Mouse (Mus musculus) embryonic fibroblast, embryonic 13.5 days (primary cell): ENCODE results near the gene Foxb2. TPM values are rescaled to one million over a fixed set of nuclear protein-coding genes. Genes with fewer than 3 reads are reported as not detected.
"Not testable (repeated sequence)": the region's sequence is repeated elsewhere in the genome, so short reads cannot be mapped to it uniquely, and the experiment has no call there.

Experiments
- H3K27ac ChIP-seq: 2 replicates; pipeline ENCODE4 v1.5.1; 2012; ENCODE audit warnings: low read length, control low read depth, inconsistent platforms; ENCODE audit not compliant: insufficient read depth
- H3K4me1 ChIP-seq: 2 replicates; pipeline ENCODE4 v1.6.1; 2011; ENCODE audit warnings: low read length; ENCODE audit not compliant: control insufficient read depth, insufficient read depth
- H3K4me3 ChIP-seq: 2 replicates; pipeline ENCODE4 v1.5.1; 2011; ENCODE audit warnings: mild to moderate bottlenecking, control low read depth, low read length; ENCODE audit not compliant: insufficient read depth
- CTCF ChIP-seq: IDR thresholded peaks from 2 replicates; pipeline ENCODE4 v1.5.1; 2011; ENCODE audit warnings: mild to moderate bottlenecking, control low read depth, low read length, moderate library complexity, borderline replicate concordance; ENCODE audit not compliant: insufficient read depth
- POLR2A ChIP-seq: IDR thresholded peaks from 2 replicates; pipeline ENCODE4 v1.6.1; 2011; ENCODE audit warnings: low read depth, mild to moderate bottlenecking, control low read depth, low read length, moderate library complexity
- polyA plus RNA-seq: library from polyadenylated mRNA; stranded (reverse); fragments of >200 nt; gene quantifications from 2 replicates; pipeline ENCODE4 v1.2.4, GENCODE M21; 2011; ENCODE audit warnings: low read depth; ENCODE audit not compliant: missing spikeins, insufficient read length

The Foxb2 gene
- polyA plus RNA-seq, 1 experiment: not detected

GRCm38 (mm10) chr19:16872331-16873180, 1.0 kb downstream of the Foxb2 start:
- no peak overlapping the region for H3K27ac ChIP-seq
- no peak overlapping the region; the same call in 1 of the 2 replicates for H3K4me3 ChIP-seq
- H3K4me1 ChIP-seq: peaks cover 4% of the 10 kb centered on the region; the same call in 1 of the 2 replicates
- no peak for TF ChIP-seq CTCF
- no peak for TF ChIP-seq POLR2A

GRCm38 (mm10) chr19:16871192-16871760, 2.3 kb downstream of the Foxb2 start:
- no peak for TF ChIP-seq POLR2A
- TF ChIP-seq CTCF: no peak
- peaks cover 4% of the 10 kb centered on the region; the same call in 1 of the 2 replicates for H3K4me1 ChIP-seq
- H3K4me3 ChIP-seq: no peak overlapping the region
- no peak overlapping the region for H3K27ac ChIP-seq

- no peak overlapping the region for H3K4me3 ChIP-seq
- TF ChIP-seq POLR2A (no peak), CTCF (no peak)
- peaks cover 4% of the 10 kb centered on the region; the same call in 1 of the 2 replicates for H3K4me1 ChIP-seq
- H3K27ac ChIP-seq: no peak overlapping the region
Measured at GRCm38 (mm10) chr19:16870501-16871191, 3.0 kb downstream of the Foxb2 start.

- no peaks in the 10 kb centered on the region for H3K4me1 ChIP-seq
- H3K4me3 ChIP-seq: no peak overlapping the region
- no peak for TF ChIP-seq POLR2A
- no peak for TF ChIP-seq CTCF
- no peak overlapping the region for H3K27ac ChIP-seq
Measured at GRCm38 (mm10) chr19:16868534-16868933, 5.1 kb downstream of the Foxb2 start.

- TF ChIP-seq CTCF (no peak), POLR2A (no peak)
- Histone ChIP-seq H3K4me1 (no peaks in the 10 kb centered on the region), H3K4me3 (no peak overlapping the region), H3K27ac (no peak overlapping the region)
Measured at GRCm38 (mm10) chr19:16858646-16859045, 15.0 kb downstream of the Foxb2 start.

GRCm38 (mm10) chr19:16856752-16857151, 16.9 kb downstream of the Foxb2 start:
- TF ChIP-seq CTCF (no peak), POLR2A (no peak)
- Histone ChIP-seq H3K4me3 (no peak overlapping the region), H3K4me1 (no peaks in the 10 kb centered on the region), H3K27ac (no peak overlapping the region)

GRCm38 (mm10) chr19:16844091-16844490, 29.5 kb downstream of the Foxb2 start:
- H3K27ac ChIP-seq, H3K4me1 ChIP-seq, H3K4me3 ChIP-seq: not testable (repeated sequence)

- Histone ChIP-seq H3K4me3 (no peak overlapping the region), H3K4me1 (no peaks in the 10 kb centered on the region), H3K27ac (no peak overlapping the region)
- TF ChIP-seq CTCF: no peak
- TF ChIP-seq POLR2A: no peak
Measured at GRCm38 (mm10) chr19:16841516-16842249, 31.9 kb downstream of the Foxb2 start.

GRCm38 (mm10) chr19:16841001-16841400, 32.6 kb downstream of the Foxb2 start:
- no peaks in the 10 kb centered on the region for H3K4me1 ChIP-seq
- no peak overlapping the region for H3K4me3 ChIP-seq
- H3K27ac ChIP-seq: no peak overlapping the region
- no peak for TF ChIP-seq CTCF
- no peak for TF ChIP-seq POLR2A

GRCm38 (mm10) chr19:16827657-16828056, 45.9 kb downstream of the Foxb2 start:
- Histone ChIP-seq H3K27ac (no peak overlapping the region), H3K4me1 (no peaks in the 10 kb centered on the region), H3K4me3 (no peak overlapping the region)
- no peak for TF ChIP-seq POLR2A
- no peak for TF ChIP-seq CTCF
